Mouse (Mus musculus) small intestine, adult 2 months (tissue): ENCODE results near the gene Ttc30a1.
"Not testable (repeated sequence)": the region's sequence is repeated elsewhere in the genome, so short reads cannot be mapped to it uniquely, and the experiment has no call there.

Experiments
- CTCF ChIP-seq: fragments of 200-500 bp; IDR thresholded peaks from 2 replicates; pipeline ENCODE4 v1.5.1; 2012; ENCODE audit warnings: low read depth, mild to moderate bottlenecking, control low read depth, inconsistent platforms, low read length, moderate library complexity, mixed read lengths; ENCODE audit not compliant: insufficient replicate concordance, insufficient read length; ENCODE audit errors: extremely low read depth
- POLR2A ChIP-seq: fragments of 200-500 bp; IDR thresholded peaks from 2 replicates; pipeline ENCODE4 v1.6.1; 2012; ENCODE audit warnings: low read depth, mild to moderate bottlenecking, control low read depth, inconsistent platforms, low read length, moderate library complexity

- TF ChIP-seq CTCF, POLR2A: not testable (repeated sequence)
These were observed 3.9 kb downstream of the Ttc30a1 start, which contains the start of gene Ttc30a2 for GRCm38 (mm10) chr2:75977752-75978368.
